Mouse (Mus musculus): ENCODE data around the gene Pfkm.

GRCm38 (mm10) chr15:98088889-98089288, 3.5 kb upstream of the Pfkm start:
- TF ChIP-seq POLR2A (IDR thresholded peaks at IDR 0.05; ENCODE audit: borderline replicate concordance, insufficient read depth, low read length) (no peak), CTCF (IDR thresholded peaks at IDR 0.05; ENCODE audit: borderline replicate concordance, insufficient read depth, low read depth, low read length) (no peak)

Measured in cerebellum, adult 2 months (tissue).